Mouse (Mus musculus) megakaryocyte progenitor cell, adult 5-6 weeks (primary cell): ENCODE measurements around the gene Arhgap31. TPM values are rescaled to one million over a fixed set of nuclear protein-coding genes. Genes with fewer than 3 reads are reported as not detected.

ENCODE experiments used
- ATAC-seq: replicated peaks from 2 replicates; pipeline ENCODE4 v1.8.0; 2016; ENCODE audit warnings: mild to moderate bottlenecking, moderate TSS enrichment, inconsistent platforms; ENCODE audit not compliant: poor library complexity
- total RNA-seq, 2 experiments: library from RNA; stranded (forward) in 1 of 2; stranded (reverse) in 1 of 2; fragments of 157-497, 149-512 nt in 1 of 2; fragments of 200-1000 nt in 1 of 2; gene quantifications; 2 replicates each; pipeline versions ENCODE4 v1.2.3 to v1.2.4; 2015 to 2017

The Arhgap31 gene
- 12.8 and 15.6 TPM in 2 replicates for total RNA-seq (2015)
- 6.5 and 7.2 TPM in 2 replicates for total RNA-seq (2017)

GRCm38 (mm10) chr16:38712581-38713403 is at the start of gene Arhgap31:
TSS of gene Arhgap31 (minus strand) at chr16:38713274.
- peak; percentile 76 for ATAC-seq

- no peak for ATAC-seq
Measured at GRCm38 (mm10) chr16:38762401-38762800, 49.3 kb upstream of the Arhgap31 start.

GRCm38 (mm10) chr16:38761972-38762371 is 48.9 kb upstream of the Arhgap31 start:
- ATAC-seq, result no peak

- ATAC-seq, result peak; percentile 55
Measured at GRCm38 (mm10) chr16:38760834-38761375, 47.8 kb upstream of the Arhgap31 start.

GRCm38 (mm10) chr16:38760239-38760638 is 47.2 kb upstream of the Arhgap31 start:
- ATAC-seq, result no peak

GRCm38 (mm10) chr16:38758104-38758861 is 45.2 kb upstream of the Arhgap31 start:
- ATAC-seq, result peak; percentile 76

- no peak for ATAC-seq
Measured at GRCm38 (mm10) chr16:38757626-38758025, 44.6 kb upstream of the Arhgap31 start.

- no peak for ATAC-seq
Measured at GRCm38 (mm10) chr16:38756572-38756971, 43.5 kb upstream of the Arhgap31 start.

- no peak for ATAC-seq
Measured at GRCm38 (mm10) chr16:38756177-38756503, 43.1 kb upstream of the Arhgap31 start.

GRCm38 (mm10) chr16:38755452-38756176 is 42.5 kb upstream of the Arhgap31 start:
- ATAC-seq, result peak; percentile 63

GRCm38 (mm10) chr16:38753631-38754030 is 40.6 kb upstream of the Arhgap31 start:
- ATAC-seq, result no peak

GRCm38 (mm10) chr16:38750803-38751202 is 37.7 kb upstream of the Arhgap31 start:
- ATAC-seq, result no peak

- ATAC-seq, result no peak
Measured at GRCm38 (mm10) chr16:38743941-38744673, 31.0 kb upstream of the Arhgap31 start.

GRCm38 (mm10) chr16:38742659-38743131 is 29.6 kb upstream of the Arhgap31 start:
- ATAC-seq, result peak; percentile 76

GRCm38 (mm10) chr16:38742113-38742658 is 29.1 kb upstream of the Arhgap31 start, which contains the start of gene B4galt4:
TSS of gene B4galt4 (plus strand) at chr16:38742264.
- peak; percentile 75 for ATAC-seq

GRCm38 (mm10) chr16:38741204-38741903 is 28.3 kb upstream of the Arhgap31 start:
- ATAC-seq, result peak; percentile 35

- ATAC-seq, result peak; percentile 93
Measured at GRCm38 (mm10) chr16:38730921-38731320, 17.8 kb upstream of the Arhgap31 start.

GRCm38 (mm10) chr16:38729610-38730288 is 16.7 kb upstream of the Arhgap31 start:
- peak; percentile 87 for ATAC-seq

GRCm38 (mm10) chr16:38729139-38729538 is 16.1 kb upstream of the Arhgap31 start:
- no peak for ATAC-seq
